Mouse (Mus musculus): Measurements from ENCODE around the gene Clic1.

DNA sequence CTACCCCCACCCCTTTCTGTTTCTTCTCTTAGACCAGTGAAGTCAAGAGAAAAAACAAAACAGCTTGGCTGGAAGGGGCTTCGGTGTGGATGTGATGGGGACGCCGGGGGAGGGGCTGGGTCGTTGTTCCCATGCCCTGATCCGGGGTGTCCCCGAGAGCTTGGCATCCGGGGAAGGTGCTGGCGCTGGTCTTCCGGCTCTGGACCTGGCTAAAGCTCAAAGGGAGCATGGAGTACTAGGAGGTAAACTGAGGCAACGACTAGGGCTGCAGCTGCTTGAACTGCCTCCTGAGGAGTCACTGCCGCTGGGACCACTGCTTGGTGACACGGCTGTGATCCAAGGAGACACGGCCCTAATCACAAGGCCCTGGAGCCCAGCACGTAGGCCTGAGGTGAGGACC lies 10.3 kb downstream of the Clic1 start:
- TF ChIP-seq CTCF (IDR thresholded peaks at IDR 0.05; ENCODE audit: low read depth, low read length) (no peak), POLR2A (IDR thresholded peaks at IDR 0.05; ENCODE audit: insufficient read depth, low read length) (no peak)

Data from ES-Bruce4 (cell line).